Mouse (Mus musculus): ENCODE results near the gene Tspyl1.

DNA sequence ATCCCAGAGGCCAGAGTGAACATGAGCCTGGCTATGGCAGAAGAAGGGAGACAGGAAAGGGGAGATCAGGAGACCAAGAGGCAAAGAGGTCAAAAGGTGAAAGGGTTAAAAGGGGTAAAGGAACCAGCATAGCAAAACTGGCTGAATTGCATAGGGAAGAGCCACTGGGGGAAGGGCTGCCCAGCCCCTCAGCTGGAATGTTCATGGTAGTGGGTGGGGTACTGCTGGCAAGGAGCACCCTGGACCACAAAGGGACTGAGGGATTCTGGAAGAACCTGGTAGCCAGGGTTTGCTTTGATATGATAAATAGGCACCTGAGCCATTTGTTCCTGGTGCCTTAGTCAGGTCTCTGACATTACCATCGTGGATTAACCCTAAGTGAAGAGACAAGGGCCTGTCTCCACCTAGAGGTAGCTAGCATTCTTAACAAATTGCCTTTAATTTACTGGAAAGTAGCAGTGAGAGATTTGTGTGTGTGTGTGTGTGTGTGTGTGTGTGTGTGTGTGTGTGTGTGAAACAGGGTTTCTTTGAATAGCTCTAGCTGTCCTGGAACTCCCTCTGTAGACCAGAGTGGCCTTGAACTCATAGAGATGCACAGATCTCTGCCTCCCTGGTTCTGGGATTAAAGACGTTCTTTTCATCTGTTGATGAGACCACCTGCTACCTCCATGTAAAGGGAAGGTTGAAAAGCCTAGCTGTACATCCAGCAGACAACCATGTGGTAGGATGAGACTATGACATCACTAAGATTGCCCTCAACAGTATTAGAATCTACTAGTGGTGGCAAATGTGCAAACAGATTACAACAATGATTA is 47.9 kb upstream of the Tspyl1 start:
- TF ChIP-seq CTCF (IDR thresholded peaks at IDR 0.05) (peak; percentile 53), EP300 (IDR thresholded peaks at IDR 0.05) (no peak)

All from lung, postnatal 0 days (tissue).